Mouse (Mus musculus) common myeloid progenitor, adult 5-6 weeks (primary cell): ENCODE data around the gene Ndrg3. TPM values are rescaled to one million over a fixed set of nuclear protein-coding genes. Genes with fewer than 3 reads are reported as not detected.
"Not testable (repeated sequence)": the region's sequence is repeated elsewhere in the genome, so short reads cannot be mapped to it uniquely, and the experiment has no call there.

Experiments
- ATAC-seq: replicated peaks from 2 replicates; pipeline ENCODE4 v1.8.0; 2016; ENCODE audit warnings: low read depth, mild to moderate bottlenecking, moderate TSS enrichment, inconsistent platforms; ENCODE audit not compliant: poor library complexity, severe bottlenecking
- total RNA-seq: library from RNA; stranded (forward); fragments of 200-1000, 187-1606 nt; gene quantifications from 2 replicates; pipeline ENCODE4 v1.2.3, GENCODE M21; 2017

The Ndrg3 gene
- total RNA-seq, 1 experiment from 2014 or later, result 42.7 TPM

DNA sequence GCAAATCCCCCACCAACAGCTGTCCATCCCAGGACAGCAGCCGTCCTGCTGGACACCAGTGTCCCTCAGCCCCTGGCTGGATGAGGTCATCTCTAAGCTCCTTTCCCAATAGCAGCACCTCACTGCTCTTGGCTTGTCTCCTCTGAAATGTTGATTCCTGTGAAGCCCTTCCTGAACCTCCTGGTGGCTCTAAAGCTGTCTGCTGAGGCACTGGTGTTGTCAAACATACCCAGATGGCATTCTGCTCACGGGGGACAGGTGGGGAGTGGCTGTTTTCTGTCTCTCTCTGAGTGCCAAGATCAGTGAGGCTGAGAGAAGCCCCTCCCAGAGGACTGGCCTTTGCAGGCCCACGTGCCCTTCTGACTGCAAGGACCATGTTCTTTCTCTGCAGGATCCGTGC lies 85.9 kb downstream of the Ndrg3 start:
- ATAC-seq, result not testable (repeated sequence)

DNA sequence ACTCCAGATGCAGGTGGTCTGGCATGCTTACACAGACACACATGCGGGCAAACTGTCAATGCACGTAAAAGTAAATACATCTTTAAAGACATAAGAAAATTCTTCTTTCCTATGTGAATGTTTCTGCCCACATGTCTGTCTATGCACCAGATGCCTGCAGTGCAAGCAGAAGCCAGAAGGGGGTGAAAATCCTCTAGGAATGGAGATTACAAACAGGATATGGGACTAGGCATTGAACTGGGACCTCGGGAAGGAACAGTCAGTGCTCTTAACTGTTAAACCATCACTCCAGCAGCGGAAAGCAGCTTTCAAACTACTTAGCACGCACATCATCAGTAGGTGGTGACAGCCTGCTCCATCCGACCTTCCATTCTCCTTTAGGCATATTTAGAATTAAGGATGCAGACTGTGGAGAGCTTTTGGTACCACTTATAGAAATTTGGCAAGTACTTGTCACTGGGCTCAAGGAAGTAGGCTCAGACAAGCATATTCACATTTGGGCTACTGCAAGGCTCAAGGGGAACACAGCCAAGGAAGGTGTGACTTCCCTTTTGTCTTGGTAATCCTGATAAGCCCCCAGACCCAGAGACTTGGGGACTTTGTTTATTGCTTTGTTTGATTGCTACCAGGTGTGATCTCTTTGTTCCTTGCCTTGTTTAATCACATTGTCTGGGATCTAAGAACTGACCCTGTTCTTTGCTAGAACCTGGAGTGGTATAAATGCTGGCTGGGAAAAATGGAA lies 86.7 kb downstream of the Ndrg3 start:
- no peak for ATAC-seq

DNA sequence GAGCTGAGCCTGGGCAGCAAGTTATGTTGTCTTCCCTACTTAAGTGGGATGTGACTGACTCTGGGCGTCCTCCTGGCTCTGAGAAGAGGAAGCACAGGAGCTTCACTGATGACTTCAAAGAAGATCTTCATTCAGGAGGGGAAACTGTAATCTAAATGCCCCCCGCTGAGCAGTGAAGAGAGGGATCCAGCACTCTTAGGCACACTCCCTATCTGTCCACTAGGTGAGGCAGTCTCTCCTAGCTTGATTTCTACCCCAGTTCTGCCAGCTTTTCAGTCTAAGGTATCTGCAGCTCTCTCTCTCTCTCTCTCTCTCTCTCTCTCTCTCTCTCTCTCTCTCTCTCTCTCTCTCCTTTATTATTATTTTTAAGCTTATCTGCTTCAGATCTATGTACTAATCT lies 88.5 kb downstream of the Ndrg3 start:
- peak; percentile 65 for ATAC-seq

DNA sequence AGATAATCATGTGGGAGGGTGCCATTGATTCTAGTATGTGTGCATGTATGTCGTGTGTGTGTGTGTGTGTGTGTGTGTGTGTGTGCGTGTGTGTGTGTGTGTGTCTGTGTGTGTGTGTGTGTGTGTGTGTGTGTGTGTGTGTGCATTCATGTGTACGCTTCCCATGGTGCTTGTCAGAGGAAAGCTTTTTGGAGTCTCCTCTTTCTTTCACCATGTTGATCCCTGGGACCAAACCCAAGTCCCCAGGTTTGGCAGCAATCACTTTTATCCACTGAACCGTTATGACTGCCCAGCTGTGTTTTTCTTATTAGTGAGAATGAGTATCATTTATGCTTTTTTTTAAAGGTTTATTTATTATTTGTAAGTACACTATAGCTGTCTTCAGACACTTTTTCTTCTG lies 89.4 kb downstream of the Ndrg3 start:
- not testable (repeated sequence) for ATAC-seq

DNA sequence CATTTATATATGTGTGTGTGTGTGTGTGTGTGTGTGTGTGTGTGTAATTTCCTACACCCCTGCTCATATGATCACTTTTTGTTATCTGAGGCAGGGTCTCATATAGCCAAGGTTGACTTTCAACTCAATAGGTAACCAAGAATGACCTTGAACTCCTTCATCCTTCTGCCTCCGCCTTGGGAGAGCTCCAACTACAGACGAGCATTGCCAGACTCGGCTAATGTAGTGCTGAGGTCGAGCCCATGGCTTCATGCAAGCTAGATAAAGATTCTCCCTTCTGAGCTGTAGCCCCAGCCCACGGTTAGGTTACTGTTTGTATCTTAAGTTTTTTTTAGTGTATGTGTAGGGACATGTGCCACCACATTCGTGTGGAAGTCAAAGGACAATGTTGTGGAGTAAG lies 90.0 kb downstream of the Ndrg3 start:
- no peak for ATAC-seq

DNA sequence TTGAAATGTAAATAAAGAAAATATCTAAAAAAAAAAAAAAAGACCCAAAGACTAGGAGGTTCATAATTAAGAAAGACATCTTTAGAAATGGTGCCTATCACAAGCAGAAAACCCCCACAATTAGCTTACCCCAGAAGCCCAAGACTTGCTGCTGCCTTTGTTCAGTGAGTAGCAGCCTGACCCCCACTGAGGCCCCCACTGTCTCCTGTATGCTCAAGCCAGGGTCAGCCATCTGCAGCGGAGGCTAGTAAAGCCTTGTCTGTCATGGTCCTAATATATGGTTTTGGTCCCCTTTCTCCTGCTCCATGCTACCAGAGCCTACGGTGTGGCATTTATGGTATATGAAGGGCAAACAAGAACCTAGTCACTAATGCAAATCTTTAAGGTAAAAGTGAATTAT lies 90.5 kb downstream of the Ndrg3 start:
- ATAC-seq, result no peak

DNA sequence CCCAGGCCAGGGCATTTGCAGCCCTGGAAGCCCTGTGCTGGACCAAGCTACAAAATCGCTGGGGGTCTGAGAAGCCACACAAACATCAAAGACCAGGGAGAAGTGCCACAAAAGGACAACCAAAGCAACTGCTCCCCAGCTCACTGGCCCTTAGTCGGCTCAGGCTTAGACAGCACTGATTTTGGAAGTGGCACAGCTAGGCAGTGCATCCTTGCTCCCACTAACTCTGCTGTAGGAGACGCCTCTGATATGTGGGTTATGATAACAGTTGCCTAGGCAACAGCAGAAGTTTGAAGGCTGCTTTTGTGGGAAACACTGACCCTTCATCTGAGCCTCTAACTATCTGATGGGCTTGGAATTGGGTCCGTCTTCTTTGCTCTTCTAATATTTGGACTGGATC lies 92.7 kb downstream of the Ndrg3 start:
- no peak for ATAC-seq

DNA sequence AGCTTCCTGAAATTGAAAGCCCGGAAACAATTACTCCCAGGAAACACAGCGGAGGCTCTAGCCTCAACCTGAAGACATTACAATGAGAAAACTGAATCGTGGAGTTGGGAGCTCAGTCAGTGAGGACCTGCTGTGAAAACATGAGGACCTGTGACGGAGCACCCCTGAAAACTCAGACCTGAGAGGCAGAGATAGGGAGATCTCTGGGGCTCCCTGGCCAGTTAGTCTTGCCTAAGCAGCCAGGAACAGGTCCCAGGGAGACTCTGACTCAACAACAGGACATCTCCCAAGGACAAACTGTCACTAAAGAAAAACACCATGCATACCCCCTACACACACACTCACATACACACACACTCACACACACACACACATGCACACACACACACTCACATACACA lies 93.5 kb downstream of the Ndrg3 start:
- ATAC-seq, result no peak

DNA sequence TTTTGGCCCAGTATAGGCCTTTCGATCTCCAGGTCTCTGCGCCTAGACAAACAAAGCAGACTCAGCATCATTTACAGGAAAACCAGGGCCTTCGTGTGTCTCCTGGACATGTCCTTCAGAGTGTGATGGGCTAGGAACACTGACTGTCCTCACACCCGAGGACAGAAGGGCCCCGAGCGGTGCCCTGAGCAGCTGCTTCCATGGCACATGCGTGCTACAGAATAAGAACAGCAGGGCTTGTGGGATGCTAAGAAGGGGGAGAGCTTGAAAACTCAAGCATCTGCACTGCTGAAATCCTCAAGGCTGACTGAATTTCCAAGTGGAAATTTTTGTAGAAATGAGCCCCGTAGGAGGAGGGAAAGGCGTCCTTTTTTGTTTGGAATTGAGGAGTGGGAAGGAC lies 94.8 kb downstream of the Ndrg3 start:
- no peak for ATAC-seq

DNA sequence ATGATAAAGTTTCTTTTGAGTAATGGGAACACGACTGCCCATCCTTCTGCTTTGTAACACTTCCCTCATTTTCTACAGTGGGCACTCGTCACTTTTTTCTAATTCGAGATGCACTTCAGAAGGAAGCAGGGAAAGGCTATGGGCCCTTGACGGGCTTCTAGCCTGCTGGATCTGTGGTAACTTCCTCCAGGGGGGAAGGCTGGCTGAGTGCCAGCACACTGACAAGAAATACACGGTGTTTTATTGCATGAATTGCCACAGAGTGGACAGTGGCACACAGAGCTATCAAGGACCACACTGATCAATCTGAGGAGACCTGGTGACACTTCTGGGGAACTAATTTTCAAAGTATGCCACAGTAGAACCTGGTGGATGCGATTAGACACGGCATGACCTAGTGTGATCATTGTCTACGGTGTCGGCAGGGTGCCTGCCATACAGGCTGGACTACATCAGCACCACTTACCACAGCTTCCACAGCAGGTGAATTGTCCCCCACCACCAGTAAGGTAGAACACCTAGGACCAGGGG lies 95.4 kb downstream of the Ndrg3 start:
- peak; percentile 54; the same call in 1 of the 2 replicates for ATAC-seq

DNA sequence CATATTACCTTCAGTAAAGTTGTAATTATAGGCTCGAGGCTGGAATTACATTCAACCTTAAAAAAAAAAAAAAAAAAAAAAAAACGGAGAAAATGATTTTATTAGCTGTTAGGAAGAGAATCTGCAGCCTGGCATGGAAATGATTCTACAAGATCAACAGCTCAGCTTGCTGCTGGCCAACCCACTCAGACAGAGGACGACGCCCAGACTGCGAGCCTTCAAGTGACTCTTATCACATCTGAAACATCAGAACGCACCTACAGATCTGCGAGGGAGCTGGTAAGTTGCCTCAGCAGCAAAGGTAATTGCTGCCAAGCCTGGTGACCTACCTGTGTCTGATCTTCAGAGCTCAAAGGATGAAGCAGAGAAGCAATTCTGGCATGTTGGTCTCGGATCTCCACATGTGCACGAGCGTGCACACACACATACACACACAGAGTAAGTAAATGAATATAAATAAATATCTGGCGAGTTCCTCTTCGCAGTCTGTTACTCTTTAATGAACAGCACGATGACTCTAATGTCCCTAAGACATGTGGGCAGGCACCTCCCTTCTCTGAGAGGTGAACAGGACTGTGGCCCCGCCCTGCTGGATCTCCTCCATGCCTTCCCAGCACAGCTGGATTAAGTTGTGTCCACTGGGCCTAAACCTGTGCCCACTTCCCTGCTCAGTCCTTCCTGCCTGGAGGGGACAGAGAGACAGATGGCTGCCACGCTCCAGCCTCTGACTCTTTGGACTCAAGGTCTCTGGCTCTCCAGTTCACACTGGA lies 97.2 kb downstream of the Ndrg3 start:
- no peak for ATAC-seq

DNA sequence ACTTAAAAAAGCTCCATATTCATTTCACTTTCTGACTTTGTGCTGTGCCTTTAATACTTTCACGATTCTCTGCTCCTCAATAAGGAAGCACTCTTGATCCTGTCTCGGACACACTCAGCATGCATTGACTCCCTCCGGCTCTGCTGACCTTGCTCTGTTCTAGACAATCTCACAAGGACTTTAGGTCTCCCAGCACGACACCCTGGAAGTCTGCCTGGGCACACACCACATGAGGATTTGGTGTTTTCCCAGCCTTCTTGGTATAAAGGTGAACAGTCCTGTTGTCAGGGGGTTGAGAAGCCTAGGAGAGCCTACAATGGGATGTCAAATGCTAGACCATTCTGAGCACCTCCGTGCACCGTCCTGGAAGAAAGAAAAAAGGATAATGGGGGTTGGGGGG lies 99.0 kb downstream of the Ndrg3 start:
- ATAC-seq, result no peak

DNA sequence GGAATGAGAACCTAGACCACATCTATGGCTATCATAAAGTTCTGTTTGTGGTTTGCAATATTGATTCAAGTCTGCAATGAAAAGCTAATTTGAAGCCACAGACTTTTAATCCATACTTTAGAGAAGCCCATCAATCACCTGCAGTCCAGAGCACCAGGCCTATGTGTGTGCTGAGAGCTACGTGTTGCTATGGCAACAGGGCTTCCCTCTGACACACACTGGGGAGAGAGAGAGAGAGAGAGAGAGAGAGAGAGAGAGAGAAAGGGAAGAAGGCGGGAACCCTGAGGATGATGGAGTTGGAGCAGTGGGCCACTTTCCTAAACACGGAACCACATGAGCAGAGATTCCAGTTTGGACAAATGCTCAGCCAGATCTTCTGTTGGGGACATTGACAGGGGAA lies 99.6 kb downstream of the Ndrg3 start:
- no peak for ATAC-seq

DNA sequence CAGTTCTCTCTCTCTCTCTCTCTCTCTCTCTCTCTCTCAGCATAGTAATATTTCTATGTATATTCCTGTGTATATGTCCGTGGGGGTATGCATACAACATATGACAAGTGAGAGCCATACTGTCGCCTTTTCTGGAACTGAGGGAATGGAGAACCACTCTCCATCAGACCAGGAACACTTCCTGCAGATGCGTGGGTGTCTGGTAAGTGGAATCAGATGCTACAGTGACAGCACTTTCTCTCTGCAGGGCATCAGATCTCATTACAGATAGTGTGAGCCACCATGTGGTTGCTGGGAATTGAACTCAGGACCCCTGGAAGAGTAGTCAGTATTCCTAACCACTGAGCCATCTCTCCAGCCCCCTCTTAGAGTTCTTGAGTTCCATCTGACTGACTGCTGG lies 103.4 kb downstream of the Ndrg3 start:
- no peak for ATAC-seq

DNA sequence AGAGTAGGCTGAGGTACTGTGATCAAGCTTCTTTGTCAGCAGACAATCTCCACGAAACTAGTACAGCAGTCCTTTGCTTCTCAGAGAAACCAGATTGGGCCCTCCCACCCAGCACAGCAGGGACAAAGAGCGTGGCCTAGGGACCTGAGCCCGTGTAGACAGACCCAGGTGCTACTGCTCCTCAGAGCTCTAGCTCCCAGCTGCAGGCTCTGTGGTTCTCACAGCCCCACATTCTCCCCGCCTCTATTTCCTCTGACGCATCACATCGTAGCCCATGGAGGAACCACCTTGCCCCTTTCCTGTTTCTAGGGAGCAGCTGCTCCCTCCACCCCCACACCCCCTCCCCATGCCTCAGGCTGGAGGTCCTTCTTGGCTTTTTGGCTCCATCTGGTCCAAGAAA lies 104.8 kb downstream of the Ndrg3 start, which contains the start of gene Sla2:
Sla2 (minus strand) TSS at position 176 of the 400 bp plus-strand sequence.
- peak; percentile 82 for ATAC-seq

DNA sequence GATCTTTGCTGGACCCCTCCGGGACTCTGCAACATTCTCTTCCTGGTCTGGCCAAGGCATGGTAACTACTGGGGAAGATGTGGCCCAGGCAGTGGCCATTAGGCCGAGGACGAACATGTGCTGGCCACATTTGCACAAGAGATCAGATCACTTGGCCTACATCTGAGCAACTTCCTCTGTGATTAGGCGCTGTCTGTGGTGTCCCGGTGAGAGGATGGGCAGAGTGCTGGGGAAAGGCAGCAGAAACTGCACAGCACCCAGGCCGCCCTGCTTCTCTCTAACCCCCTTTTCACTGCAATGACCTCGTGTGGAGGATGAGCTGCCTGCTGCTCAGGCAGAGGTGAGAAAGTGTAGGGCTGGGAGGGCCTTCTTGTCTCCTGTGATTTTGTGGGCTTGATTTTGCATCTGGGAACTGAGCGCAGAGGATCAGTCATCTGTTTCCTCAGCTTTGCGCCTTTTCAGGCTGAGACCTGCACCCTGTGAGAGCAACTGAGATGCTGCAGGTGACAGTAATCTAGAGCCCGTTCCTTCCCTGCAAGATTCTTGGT lies 105.7 kb downstream of the Ndrg3 start:
- no peak for ATAC-seq

DNA sequence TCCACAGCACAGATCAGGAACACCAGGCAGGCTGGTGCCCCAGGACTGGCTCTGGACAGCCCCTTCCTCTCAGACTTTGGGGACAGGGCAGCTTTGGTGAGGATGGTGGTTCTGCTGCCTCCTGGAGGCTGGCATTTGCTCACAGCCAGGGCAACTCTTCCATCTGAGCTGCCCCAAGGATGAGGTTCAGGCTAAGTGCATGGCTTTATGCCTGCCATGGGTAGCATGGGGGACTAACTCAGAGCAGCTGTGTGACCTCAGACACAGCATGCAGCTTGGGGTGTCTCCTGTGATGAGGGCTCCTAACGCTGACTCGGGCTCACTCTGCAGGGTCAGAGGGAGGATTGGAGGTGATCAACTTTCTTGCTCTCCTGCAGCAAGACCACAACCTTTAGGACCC lies 106.2 kb downstream of the Ndrg3 start:
- not testable (repeated sequence) for ATAC-seq

DNA sequence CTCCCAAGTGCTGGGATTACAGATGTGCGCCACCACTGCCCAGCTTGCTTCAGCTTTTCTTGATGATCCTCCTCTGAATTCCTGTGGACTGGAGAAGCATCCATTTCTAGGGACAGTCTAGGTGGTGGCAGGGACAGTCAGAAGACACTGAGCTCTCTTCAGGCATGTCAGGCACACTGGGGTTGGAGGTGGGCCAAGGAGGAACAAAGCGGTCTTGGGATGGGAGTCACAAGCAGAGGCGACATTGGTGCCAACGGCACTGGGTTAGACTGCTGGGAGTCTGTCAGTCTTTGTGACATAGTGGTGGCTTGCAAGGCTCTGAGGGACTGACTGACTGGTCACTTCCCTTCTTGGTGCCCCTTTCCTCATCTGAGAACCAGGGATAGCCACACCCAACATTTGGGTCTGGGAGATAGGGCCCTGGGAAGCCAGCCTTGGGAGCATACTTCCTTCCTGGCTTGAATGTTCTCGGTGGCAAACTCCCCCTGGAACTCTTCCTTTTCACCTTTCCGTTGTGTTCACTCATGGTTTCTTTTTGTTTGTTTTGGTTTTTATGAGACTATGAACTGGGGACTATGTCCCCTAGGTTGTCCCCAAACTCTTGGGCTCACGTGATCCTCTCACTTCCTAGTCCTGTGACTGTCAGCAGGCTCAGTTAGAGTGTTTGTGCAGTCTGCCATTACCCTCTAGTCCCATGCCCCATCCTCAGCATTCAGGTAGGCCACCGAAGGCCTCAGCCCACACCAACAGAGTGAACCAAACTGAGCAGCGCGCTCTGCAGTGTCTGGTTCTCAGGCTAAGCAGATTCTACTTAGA lies 107.3 kb downstream of the Ndrg3 start:
- peak; percentile 12; the same call in 1 of the 2 replicates for ATAC-seq

DNA sequence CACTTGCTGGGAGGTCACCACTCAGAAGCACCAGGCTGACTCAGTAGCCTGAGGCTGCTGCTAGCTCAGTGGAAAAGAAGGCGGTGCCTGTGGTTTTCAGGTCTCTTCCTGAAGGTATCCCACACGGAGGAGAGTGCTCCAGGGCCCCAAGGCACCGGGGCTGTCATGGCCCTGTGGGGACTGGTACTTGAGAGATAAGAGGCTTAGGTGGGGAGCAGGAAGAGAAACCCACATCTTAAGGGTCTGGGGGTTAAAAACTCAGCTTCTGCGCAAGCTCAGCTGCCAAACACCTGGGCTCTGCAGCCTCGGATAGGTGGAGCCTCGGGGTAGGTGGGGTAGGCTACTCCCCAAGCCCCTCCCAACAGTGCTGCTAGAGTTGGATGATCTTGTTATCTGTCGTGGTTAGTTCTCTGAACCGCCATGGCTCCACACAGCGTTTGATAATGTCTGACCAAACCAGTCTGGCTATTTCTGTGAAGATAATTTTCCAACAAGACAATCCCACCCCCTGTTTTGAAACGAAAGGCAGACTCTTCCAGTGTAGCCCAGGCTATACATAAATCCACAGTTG lies 109.3 kb downstream of the Ndrg3 start:
- ATAC-seq, result peak; percentile 36

DNA sequence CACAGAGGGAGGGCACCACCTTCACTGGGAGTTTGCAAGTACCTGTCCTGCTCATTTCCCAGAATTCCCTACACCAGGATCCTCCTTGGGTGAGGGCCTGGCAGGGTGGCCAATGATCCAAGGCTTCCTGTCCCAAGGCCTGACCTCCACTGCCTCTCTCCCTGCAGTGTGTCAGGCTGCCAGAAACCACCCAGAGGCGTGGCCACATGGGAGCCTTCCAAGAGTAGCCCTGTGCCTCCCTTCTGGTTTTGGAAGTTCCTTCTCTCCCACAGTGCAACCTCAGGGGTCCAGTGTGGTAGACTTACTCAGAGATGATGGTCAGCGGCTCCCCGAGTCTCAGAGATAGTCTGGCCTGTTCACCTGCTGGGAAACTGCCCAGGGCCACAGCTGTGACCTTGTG lies 112.3 kb downstream of the Ndrg3 start:
- no peak for ATAC-seq
